Comparison of ENCODE assay signal across 17 mouse cellular contexts in the genomic region with DNA sequence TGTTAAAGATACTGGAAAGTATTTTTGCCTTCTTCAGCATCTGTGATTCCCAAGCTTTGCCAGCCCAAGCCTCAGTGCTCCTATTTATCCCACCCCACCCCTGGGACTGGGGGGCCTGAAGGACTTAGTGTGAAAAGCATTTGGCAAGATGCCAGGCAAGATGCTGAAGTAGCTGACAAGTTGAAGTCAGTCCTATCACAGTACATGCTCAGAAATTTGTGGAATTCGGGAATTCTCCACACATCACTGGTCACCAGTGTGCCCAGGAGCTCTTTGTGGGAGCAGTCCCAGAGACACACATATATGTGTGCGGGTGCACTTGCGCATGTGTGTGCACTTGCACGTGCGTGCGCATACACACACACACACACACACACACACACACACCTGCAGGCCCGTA. TPM values are rescaled to one million over a fixed set of nuclear protein-coding genes. Genes with fewer than 3 reads are reported as not detected.
DNase-seq lines count a peak whose midpoint lies in the region; ATAC-seq lines count a peak whose summit lies in the region.
"Had no signal": no experiment of that assay in that cellular context is flagged by ENCODE, and none has a peak within 500 bp of the region (broad histone marks: within the 10 kb centered on the region; RNA-seq: fewer than 3 reads in every experiment).

No protein-coding gene starts in this region.

- no peak overlapping the region for H3K27ac ChIP-seq in kidney, embryonic 16.5 days (ENCODE audit: low read length)
- H3K27ac ChIP-seq: heart, embryonic 13.5 days; layer of hippocampus, adult 2 months; limb, embryonic 15.5 days; midbrain, embryonic 12.5 days had no signal

- H3K9me3 ChIP-seq in kidney, embryonic 16.5 days (ENCODE audit: low read length) = no peaks in the 10 kb centered on the region
- H3K9me3 ChIP-seq: heart, embryonic 13.5 days; limb, embryonic 15.5 days; midbrain, embryonic 12.5 days had no signal

- peak; percentile 13 for DNase-seq in embryo, embryonic 11 days
- no peak for DNase-seq in embryo, embryonic 10.5 days (ENCODE audit: low spot score)
- DNase-seq in kidney, adult 8-10 months = no peak
- DNase-seq in Muller cell, postnatal 12 days (ENCODE audit: inconsistent ontology term) = peak; percentile 72
- DNase-seq in kidney, postnatal 4 days = peak; percentile 10 to 37
- DNase-seq in layer of hippocampus, adult 9-10 months (ENCODE audit: low spot score) = no peak
- DNase-seq: B cell, adult 2 months; cerebellum, adult 8-10 months; lung, adult 2 months; right cerebral cortex, postnatal 14 days; thymus, postnatal 4 days had no signal

- H3K27me3 ChIP-seq in kidney, embryonic 16.5 days (ENCODE audit: insufficient read depth, low read length) = no peaks in the 10 kb centered on the region
- H3K27me3 ChIP-seq: heart, embryonic 13.5 days; limb, embryonic 15.5 days; midbrain, embryonic 12.5 days had no signal

- WGBS in kidney, embryonic 16.5 days = 72% methylated on average over 7 of the region's 7 CpGs

- ATAC-seq in kidney, embryonic 16.5 days (ENCODE audit: low FRiP score, low TSS enrichment) = peak; percentile 61; the same call in 1 of the 2 replicates
- ATAC-seq: inflammation-experienced regulatory T-cells, adult 6 months had no signal

- H3K4me3 ChIP-seq in kidney, embryonic 16.5 days (ENCODE audit: low read length) = no peak overlapping the region
- H3K4me3 ChIP-seq: heart, embryonic 13.5 days; layer of hippocampus, adult 2 months; limb, embryonic 15.5 days; midbrain, embryonic 12.5 days had no signal

- no peaks in the 10 kb centered on the region for H3K36me3 ChIP-seq in kidney, embryonic 16.5 days (ENCODE audit: insufficient read depth, low read length)
- H3K36me3 ChIP-seq: heart, embryonic 13.5 days; limb, embryonic 15.5 days; midbrain, embryonic 12.5 days had no signal

- no peak overlapping the region for H3K9ac ChIP-seq in kidney, embryonic 16.5 days (replicated peaks; ENCODE audit: low read length)
- H3K9ac ChIP-seq: heart, embryonic 13.5 days; limb, embryonic 15.5 days; midbrain, embryonic 12.5 days had no signal

- H3K4me2 ChIP-seq in kidney, embryonic 16.5 days (replicated peaks; ENCODE audit: low read depth, low read length) = no peak overlapping the region
- H3K4me2 ChIP-seq: heart, embryonic 13.5 days; limb, embryonic 15.5 days; midbrain, embryonic 12.5 days had no signal

- peaks cover 14% of the 10 kb centered on the region; the same call in 1 of the 2 replicates for H3K4me1 ChIP-seq in kidney, embryonic 16.5 days (ENCODE audit: insufficient read depth, low read length)

RNA-seq across cellular contexts. Expression of a gene that starts 10.2 kb away (rescaled TPM):
- 0.06 and 0.11 TPM in 2 replicates for polyA plus RNA-seq in kidney, embryonic 16.5 days (2015; fragmentation: Nextera tagmentation; extraction: Ambion mirVana)
- polyA plus RNA-seq: inflammation-experienced regulatory T-cells, adult 6 months had no signal

Comparison
In these comparisons a context has a peak if more than half of its experiments do, and no peak if none do; other contexts are left out.
1. DNase-seq: peak in embryo, embryonic 11 days (single experiment), Muller cell, postnatal 12 days (single experiment) and kidney, postnatal 4 days (2 of 2); none in embryo, embryonic 10.5 days (single experiment), kidney, adult 8-10 months (0 of 2) and layer of hippocampus, adult 9-10 months (single experiment).